Mouse (Mus musculus): ENCODE data around the gene Arhgap45. TPM values are rescaled to one million over a fixed set of nuclear protein-coding genes. Genes with fewer than 3 reads are reported as not detected.
A peak's percentile ranks its signal among the peaks of the same experiment; 100 is the strongest.

The Arhgap45 gene
- polyA plus RNA-seq, 1 experiment from 2014 or later, result 20.1 TPM

- ATAC-seq, result no peak
- Histone ChIP-seq H3K9ac (replicated peaks; ENCODE audit: low read depth) (peak overlapping the region; percentile 62), H3K4me1 (ENCODE audit: insufficient read depth, low read depth, low read length) (peaks cover 25% of the 10 kb centered on the region), H3K4me2 (replicated peaks; ENCODE audit: low read depth, low read length) (peak overlapping the region; percentile 78), H3K27me3 (replicated peaks; ENCODE audit: insufficient read depth, low read length) (no peaks in the 10 kb centered on the region), H3K27ac (ENCODE audit: low read length) (peak overlapping the region; percentile 99), H3K36me3 (ENCODE audit: insufficient read depth, low read length) (no peaks in the 10 kb centered on the region), H3K4me3 (ENCODE audit: low read depth, low read length) (peak overlapping the region; percentile 73), H3K9me3 (ENCODE audit: low read length) (no peaks in the 10 kb centered on the region)
- WGBS, result 2% methylated on average over 35 of the region's 35 CpGs
- peak; percentile 88 for DNase-seq (ENCODE audit: low spot score)
- TF ChIP-seq CTCF (IDR thresholded peaks at IDR 0.05) (no peak), EP300 (IDR thresholded peaks at IDR 0.05) (peak; percentile 41; the same call in 1 of the 2 replicates)
Measured at GRCm38 (mm10) chr10:79985334-79986231, 30.9 kb upstream of the Arhgap45 start.

- Histone ChIP-seq H3K27me3 (replicated peaks; ENCODE audit: insufficient read depth, low read length) (no peaks in the 10 kb centered on the region), H3K9me3 (ENCODE audit: low read length) (no peaks in the 10 kb centered on the region), H3K4me2 (replicated peaks; ENCODE audit: low read depth, low read length) (peak overlapping the region; percentile 78), H3K4me3 (ENCODE audit: low read depth, low read length) (0 out of 2 replicates have a peak overlapping the region, but pooled peaks have one; percentile 73), H3K4me1 (ENCODE audit: insufficient read depth, low read depth, low read length) (peaks cover 32% of the 10 kb centered on the region), H3K27ac (ENCODE audit: low read length) (peak overlapping the region; percentile 99), H3K36me3 (ENCODE audit: insufficient read depth, low read length) (0 out of 2 replicates have a peak, but pooled peaks cover 4% of the 10 kb centered on the region), H3K9ac (replicated peaks; ENCODE audit: low read depth) (peak overlapping the region; percentile 62; the same call in 1 of the 2 replicates)
- DNase-seq (ENCODE audit: low spot score) (peak; percentile 87), ATAC-seq (peak; percentile 5)
- TF ChIP-seq EP300 (IDR thresholded peaks at IDR 0.05), result peak; percentile 58; the same call in 1 of the 2 replicates
- no peak for TF ChIP-seq CTCF (IDR thresholded peaks at IDR 0.05)
- 12% methylated on average over 6 of the region's 6 CpGs for WGBS
Measured at GRCm38 (mm10) chr10:79986232-79986878, 30.1 kb upstream of the Arhgap45 start.

- Histone ChIP-seq H3K4me3 (ENCODE audit: low read depth, low read length) (0 out of 2 replicates have a peak overlapping the region, but pooled peaks have one; percentile 82), H3K27ac (ENCODE audit: low read length) (peak overlapping the region; percentile 99), H3K9ac (replicated peaks; ENCODE audit: low read depth) (0 out of 2 replicates have a peak overlapping the region, but pooled peaks have one; percentile 0), H3K36me3 (ENCODE audit: insufficient read depth, low read length) (peaks cover 10% of the 10 kb centered on the region; the same call in 1 of the 2 replicates), H3K27me3 (replicated peaks; ENCODE audit: insufficient read depth, low read length) (no peaks in the 10 kb centered on the region), H3K9me3 (ENCODE audit: low read length) (no peaks in the 10 kb centered on the region), H3K4me2 (replicated peaks; ENCODE audit: low read depth, low read length) (peak overlapping the region; percentile 82), H3K4me1 (ENCODE audit: insufficient read depth, low read depth, low read length) (peaks cover 32% of the 10 kb centered on the region)
- DNase-seq (ENCODE audit: low spot score) (peak; percentile 98), ATAC-seq (peak; percentile 32)
- 2% methylated on average over 11 of the region's 11 CpGs for WGBS
- TF ChIP-seq CTCF (IDR thresholded peaks at IDR 0.05) (peak; percentile 95), EP300 (IDR thresholded peaks at IDR 0.05) (peak; percentile 80)
Measured at GRCm38 (mm10) chr10:79986963-79987362, 29.5 kb upstream of the Arhgap45 start.

- 7% methylated on average over 27 of the region's 27 CpGs for WGBS
- Histone ChIP-seq H3K4me3 (ENCODE audit: low read depth, low read length) (peak overlapping the region; percentile 82), H3K9me3 (ENCODE audit: low read length) (no peaks in the 10 kb centered on the region), H3K27ac (ENCODE audit: low read length) (peak overlapping the region; percentile 99), H3K9ac (replicated peaks; ENCODE audit: low read depth) (peak overlapping the region; percentile 95), H3K27me3 (replicated peaks; ENCODE audit: insufficient read depth, low read length) (no peaks in the 10 kb centered on the region), H3K36me3 (ENCODE audit: insufficient read depth, low read length) (peaks cover 20% of the 10 kb centered on the region), H3K4me1 (ENCODE audit: insufficient read depth, low read depth, low read length) (peaks cover 28% of the 10 kb centered on the region), H3K4me2 (replicated peaks; ENCODE audit: low read depth, low read length) (peak overlapping the region; percentile 82)
- TF ChIP-seq CTCF (IDR thresholded peaks at IDR 0.05) (no peak), EP300 (IDR thresholded peaks at IDR 0.05) (no peak)
- ATAC-seq (no peak), DNase-seq (ENCODE audit: low spot score) (peak; percentile 36)
Measured at GRCm38 (mm10) chr10:79987771-79988505, 28.5 kb upstream of the Arhgap45 start.

- Histone ChIP-seq H3K4me2 (replicated peaks; ENCODE audit: low read depth, low read length) (peak within 1 kb of the TSS; percentile 82), H3K4me1 (ENCODE audit: insufficient read depth, low read depth, low read length) (peaks cover 21% of the 10 kb centered on the region; the same call in 1 of the 2 replicates), H3K27ac (ENCODE audit: low read length) (peak within 1 kb of the TSS; percentile 99), H3K9ac (replicated peaks; ENCODE audit: low read depth) (peak within 1 kb of the TSS; percentile 95), H3K36me3 (ENCODE audit: insufficient read depth, low read length) (peaks cover 27% of the 10 kb centered on the region), H3K9me3 (ENCODE audit: low read length) (no peaks in the 10 kb centered on the region), H3K27me3 (replicated peaks; ENCODE audit: insufficient read depth, low read length) (no peaks in the 10 kb centered on the region), H3K4me3 (ENCODE audit: low read depth, low read length) (peak within 1 kb of the TSS; percentile 82)
- under 1% methylated on average over 51 of the region's 59 CpGs for WGBS
- peak; percentile 76; the same call in 1 of the 2 replicates for TF ChIP-seq EP300 (IDR thresholded peaks at IDR 0.05)
- no peak for TF ChIP-seq CTCF (IDR thresholded peaks at IDR 0.05)
- ATAC-seq (peak; percentile 13), DNase-seq (ENCODE audit: low spot score) (peak; percentile 87)
Measured at GRCm38 (mm10) chr10:79988506-79989271, 27.8 kb upstream of the Arhgap45 start, which contains the start of gene Cnn2. Cnn2 (plus strand) TSS chr10:79988584.

All from lung, postnatal 0 days (tissue).